Mouse (Mus musculus) MEL-GATA-1-ER (cell line): Measurements from ENCODE around the gene Sspn.

ENCODE experiments used
- DNase-seq: peaks from one replicate; pipeline ENCODE4 v3.0.0-alpha.2; 2012; ENCODE audit warnings: low read depth; ENCODE audit errors: extremely low read depth

The Sspn gene

GRCm38 (mm10) chr6:145972836-145973235, 41.4 kb downstream of the Sspn start:
- DNase-seq, result no peak

GRCm38 (mm10) chr6:145973356-145973755, 41.9 kb downstream of the Sspn start:
- no peak for DNase-seq

GRCm38 (mm10) chr6:145974766-145975165, 43.3 kb downstream of the Sspn start:
- DNase-seq, result no peak

GRCm38 (mm10) chr6:145977344-145977743, 45.9 kb downstream of the Sspn start:
- no peak for DNase-seq

- DNase-seq, result no peak
These were observed 46.5 kb downstream of the Sspn start for GRCm38 (mm10) chr6:145977771-145978450.

- no peak for DNase-seq
These were observed 49.6 kb downstream of the Sspn start for GRCm38 (mm10) chr6:145981074-145981473.

GRCm38 (mm10) chr6:145982335-145982734, 50.9 kb downstream of the Sspn start:
- DNase-seq, result no peak

GRCm38 (mm10) chr6:145990578-145990977, 59.1 kb downstream of the Sspn start:
- DNase-seq, result no peak

- DNase-seq, result no peak
These were observed 61.1 kb downstream of the Sspn start for GRCm38 (mm10) chr6:145992526-145992925.

GRCm38 (mm10) chr6:145992985-145993384, 61.5 kb downstream of the Sspn start:
- no peak for DNase-seq

- no peak for DNase-seq
These were observed 67.0 kb downstream of the Sspn start for GRCm38 (mm10) chr6:145998314-145999007.

GRCm38 (mm10) chr6:146000767-146001166, 69.3 kb downstream of the Sspn start:
- DNase-seq, result no peak

GRCm38 (mm10) chr6:146001396-146002191, 70.2 kb downstream of the Sspn start:
- no peak for DNase-seq

GRCm38 (mm10) chr6:146004174-146004601, 72.7 kb downstream of the Sspn start:
- no peak for DNase-seq

GRCm38 (mm10) chr6:146005129-146005886, 73.9 kb downstream of the Sspn start:
- DNase-seq, result no peak

- DNase-seq, result no peak
These were observed 74.6 kb downstream of the Sspn start for GRCm38 (mm10) chr6:146005935-146006564.

GRCm38 (mm10) chr6:146006753-146007152, 75.3 kb downstream of the Sspn start:
- no peak for DNase-seq

GRCm38 (mm10) chr6:146008450-146008981, 77.1 kb downstream of the Sspn start:
- DNase-seq, result no peak

GRCm38 (mm10) chr6:146009163-146009915, 77.9 kb downstream of the Sspn start:
- DNase-seq, result no peak
